Mouse (Mus musculus) adrenal gland, postnatal 14 days (tissue): Measurements from ENCODE around the gene Myrip. TPM values are rescaled to one million over a fixed set of nuclear protein-coding genes. Genes with fewer than 3 reads are reported as not detected.
"Not testable (repeated sequence)": the region's sequence is repeated elsewhere in the genome, so short reads cannot be mapped to it uniquely, and the experiment has no call there.

ENCODE experiments used
- DNase-seq: peaks from one replicate; pipeline ENCODE4 v3.0.0; 2021; ENCODE audit warnings: mixed read lengths
- long read RNA-seq, 2 experiments: library from polyadenylated mRNA; stranded (forward); transcript quantifications; one replicate each; pipeline ENCODE4 v2.0.0; 2021
- total RNA-seq: library from RNA; stranded (reverse); gene quantifications from 2 replicates; pipeline ENCODE4 v1.2.3, GENCODE M21; 2021

Myrip gene
- total RNA-seq: 5.7 and 13.3 TPM in 2 replicates
- long read RNA-seq, experiment 1, partial matches to known transcripts: 0 of 2 reads
- long read RNA-seq, experiment 1, other reads (novel, unspliced or antisense): 2 of 2 reads
- long read RNA-seq, experiment 2, partial matches to known transcripts: 2 of 3 reads
- long read RNA-seq, experiment 2, other reads (novel, unspliced or antisense): 1 of 3 reads

- DNase-seq: not testable (repeated sequence)
Observed at GRCm38 (mm10) chr9:120301213-120301612, at the start of gene Myrip. TSS of gene Myrip (plus strand) at chr9:120301513.

DNA sequence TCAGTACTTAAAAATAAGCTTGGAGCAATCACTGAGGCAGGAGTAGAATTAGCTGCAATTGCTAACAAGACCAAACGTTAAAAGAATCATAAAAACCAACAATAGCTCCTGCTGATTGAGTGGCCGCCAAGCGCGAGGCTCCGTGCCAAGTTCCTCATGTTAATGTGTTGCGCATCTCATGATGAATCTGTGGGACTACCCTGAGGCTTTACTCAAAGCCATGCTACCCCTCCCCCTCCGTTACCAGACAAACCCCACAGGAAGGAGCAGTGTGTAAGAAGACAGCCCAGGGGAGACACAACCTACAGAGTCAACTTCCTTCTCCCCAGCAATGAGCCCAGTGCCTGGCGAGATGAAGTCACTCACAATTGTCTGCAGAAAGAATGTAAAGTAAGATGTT is 41.5 kb upstream of the Myrip start:
- peak; percentile 19 for DNase-seq

- DNase-seq: peak; percentile 15
Observed at GRCm38 (mm10) chr9:120263994-120264393, 37.3 kb upstream of the Myrip start.

- peak; percentile 61 for DNase-seq
Observed at GRCm38 (mm10) chr9:120273083-120273482, 28.2 kb upstream of the Myrip start.

DNA sequence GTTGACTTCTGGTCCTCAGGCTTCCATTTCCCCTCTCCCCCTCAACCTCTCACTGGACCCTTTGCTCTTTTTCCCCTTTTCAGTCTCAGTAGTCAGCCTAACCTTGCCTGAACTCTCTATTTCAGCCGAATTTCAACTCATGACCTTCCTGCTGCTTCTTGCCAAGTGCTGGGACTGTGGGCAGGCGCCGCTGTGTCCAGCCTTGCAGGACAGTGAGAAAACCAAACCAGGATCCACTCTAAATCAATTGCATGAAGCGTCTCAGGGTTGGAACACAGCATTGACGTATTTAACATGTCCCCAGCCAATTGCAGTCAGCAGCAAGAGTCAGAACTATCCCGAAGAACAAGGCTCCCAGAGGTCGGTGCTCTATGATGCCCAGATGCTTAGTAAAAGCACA is 26.1 kb upstream of the Myrip start:
- peak; percentile 65 for DNase-seq

DNA sequence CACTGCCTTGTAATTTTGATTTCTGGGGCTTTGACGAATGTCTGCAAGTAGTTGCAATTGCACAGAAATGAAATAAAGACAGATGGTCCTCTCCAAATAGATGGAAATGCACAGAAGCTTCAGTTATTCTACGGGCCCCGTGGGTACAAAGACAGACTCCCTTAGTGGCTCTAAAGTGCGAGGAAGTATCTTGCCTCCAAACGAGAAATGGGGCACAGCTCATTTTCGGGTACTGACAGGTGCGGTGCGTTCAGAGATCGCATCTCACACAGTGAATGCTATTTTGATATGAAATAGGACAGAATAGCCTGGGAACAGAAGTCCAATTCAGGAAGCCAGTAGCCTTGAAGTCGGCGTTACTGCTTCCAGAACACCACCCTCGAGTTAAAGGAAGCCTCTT is 20.2 kb upstream of the Myrip start:
- no peak for DNase-seq

DNA sequence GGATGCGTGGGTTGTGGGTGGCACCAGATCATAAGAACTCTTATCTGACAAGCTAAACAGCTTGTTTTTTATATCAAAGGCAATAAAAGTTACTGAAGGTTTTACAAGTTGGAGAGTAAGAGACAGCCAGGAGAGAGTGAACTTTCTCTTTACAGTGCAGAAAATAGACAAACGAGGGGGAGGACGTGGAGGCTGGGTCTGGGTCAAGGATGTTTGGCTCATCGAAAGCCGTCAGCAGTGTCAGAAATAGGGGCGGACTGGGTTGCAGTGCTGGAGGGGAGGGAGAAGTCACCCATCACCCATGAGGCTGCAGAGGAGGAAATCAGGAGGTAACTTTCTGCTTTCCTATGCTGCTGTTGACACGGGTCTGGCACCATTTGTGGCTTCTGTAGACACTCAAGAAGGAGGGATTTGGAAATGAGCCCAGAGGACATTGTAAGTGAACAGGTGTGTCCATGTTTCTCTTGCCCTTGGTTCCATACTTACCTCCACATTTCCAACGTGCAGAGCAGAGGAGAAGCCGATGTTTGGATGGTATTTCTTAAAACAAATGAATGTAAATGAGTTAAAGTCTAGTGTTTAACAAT is 18.8 kb upstream of the Myrip start:
- DNase-seq: peak; percentile 70

DNA sequence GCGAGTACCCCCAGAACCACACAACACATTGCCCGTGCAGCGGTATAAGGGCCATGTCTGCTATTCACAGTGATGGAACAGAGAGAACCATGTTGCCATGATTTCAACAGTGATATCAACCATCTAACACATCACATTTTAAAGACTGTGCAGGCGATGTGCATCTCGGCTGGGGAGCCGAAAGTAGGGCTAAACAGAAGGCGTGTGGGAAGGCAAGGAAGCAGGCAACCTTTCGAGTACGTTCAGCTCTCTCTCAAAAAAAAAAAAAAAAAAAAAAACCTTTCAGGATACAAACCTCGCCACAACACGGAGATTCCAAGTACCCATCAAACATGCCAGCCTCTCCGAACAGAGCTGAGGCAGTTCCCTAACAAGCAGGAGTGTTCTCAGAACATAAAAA is 17.8 kb upstream of the Myrip start:
- DNase-seq: no peak

- DNase-seq: no peak
Observed at GRCm38 (mm10) chr9:120288011-120288410, 13.3 kb upstream of the Myrip start.

DNA sequence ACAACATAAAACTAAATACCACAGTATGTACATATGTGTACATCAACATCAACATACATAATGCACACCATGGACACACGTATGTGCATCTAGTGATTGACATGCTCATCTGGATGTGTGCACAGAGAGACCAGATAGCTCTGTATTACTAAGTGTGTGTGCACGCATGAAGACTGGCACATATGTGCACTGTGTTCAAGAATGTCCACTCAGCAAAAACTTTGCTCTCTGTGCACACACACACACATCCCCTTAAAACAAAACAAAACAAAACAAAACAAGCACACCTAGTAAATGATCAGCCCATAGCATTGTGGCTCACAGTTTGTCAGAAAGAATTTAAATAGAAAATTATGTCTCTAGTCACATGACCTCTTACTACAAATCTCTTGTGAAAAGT is 10.9 kb upstream of the Myrip start:
- no peak for DNase-seq

- no peak for DNase-seq
Observed at GRCm38 (mm10) chr9:120292488-120292887, 8.8 kb upstream of the Myrip start.

- DNase-seq: peak; percentile 12
Observed at GRCm38 (mm10) chr9:120295527-120295926, 5.8 kb upstream of the Myrip start.

DNA sequence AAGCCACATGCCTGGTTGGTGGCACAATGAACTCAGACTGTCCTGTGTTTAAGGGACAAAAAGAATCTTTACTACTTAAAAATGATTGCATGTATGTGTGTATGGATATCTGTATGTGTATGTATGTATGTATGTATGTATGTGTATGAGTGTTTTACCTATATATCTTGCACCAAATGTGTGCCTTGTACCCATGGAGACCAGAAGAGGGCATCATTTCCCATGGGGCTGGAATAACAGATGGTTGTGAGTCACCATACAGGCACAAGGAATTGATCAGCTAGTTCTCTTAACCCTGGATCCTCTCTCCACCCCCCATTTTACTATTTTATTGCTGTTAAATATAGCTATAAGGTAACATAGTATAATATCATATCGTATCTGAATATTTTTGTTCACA is 4.4 kb upstream of the Myrip start:
- no peak for DNase-seq

DNA sequence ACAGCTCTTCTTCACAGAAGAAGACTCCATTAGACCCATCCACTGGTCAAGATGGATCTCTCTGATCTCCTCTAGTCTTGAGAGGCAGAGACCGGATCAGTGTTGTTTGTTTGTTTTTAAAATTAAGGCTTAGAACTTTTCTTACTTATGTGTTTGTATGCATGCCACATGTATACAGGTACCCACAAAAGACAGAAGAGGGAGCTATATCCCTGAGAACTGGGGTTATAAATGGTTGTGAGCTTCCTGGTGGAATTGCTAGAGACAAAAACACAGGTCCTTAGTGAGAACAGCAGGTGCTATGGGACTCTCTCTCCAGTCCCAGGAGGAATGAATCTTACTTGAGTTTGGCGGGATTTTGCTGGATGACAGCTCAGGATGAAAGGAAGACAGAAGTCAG is 1.9 kb upstream of the Myrip start:
- no peak for DNase-seq

GRCm38 (mm10) chr9:120302980-120303452 is 1.7 kb downstream of the Myrip start:
- no peak for DNase-seq

- DNase-seq: peak; percentile 68
Observed at GRCm38 (mm10) chr9:120303453-120304299, 2.4 kb downstream of the Myrip start.

- DNase-seq: peak; percentile 16
Observed at GRCm38 (mm10) chr9:120304300-120305137, 3.2 kb downstream of the Myrip start.

DNA sequence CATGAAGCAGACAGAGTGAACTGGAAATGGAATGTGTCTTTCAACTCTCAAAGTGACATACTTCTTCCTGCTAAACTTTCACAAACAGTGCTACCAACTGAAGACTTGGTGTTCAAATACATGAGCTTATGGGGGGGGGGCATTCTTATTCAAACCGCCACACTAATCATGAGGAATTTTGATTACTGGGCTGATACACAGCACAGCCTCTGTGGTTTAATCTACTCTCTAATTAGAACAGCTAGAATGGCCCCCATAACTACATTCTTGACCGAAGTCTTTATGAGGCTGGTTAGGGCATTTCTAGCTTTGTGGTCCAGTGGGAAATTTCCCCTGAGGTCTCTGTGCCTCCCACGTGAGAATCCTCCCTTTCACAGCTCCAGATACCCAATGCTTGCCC is 13.9 kb downstream of the Myrip start:
- DNase-seq: no peak

DNA sequence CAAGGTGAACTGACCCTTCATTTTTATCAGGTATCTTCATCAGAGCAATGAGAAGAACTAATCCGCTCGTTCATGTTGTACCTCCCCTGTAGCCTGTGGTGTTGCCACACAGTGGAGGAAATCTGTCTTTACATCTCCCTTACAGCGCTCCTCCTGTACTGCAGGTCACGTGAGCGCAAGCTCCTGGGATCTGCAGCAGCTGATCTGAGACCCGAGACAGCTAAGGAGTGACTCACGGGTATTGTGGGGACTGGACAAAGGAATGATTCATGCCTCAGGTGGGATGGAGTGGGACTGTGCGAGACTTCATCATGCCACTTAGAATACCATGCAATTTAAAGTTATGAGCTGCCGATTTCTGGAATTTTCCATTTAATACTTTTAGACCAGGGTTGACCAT is 17.8 kb downstream of the Myrip start:
- no peak for DNase-seq

DNA sequence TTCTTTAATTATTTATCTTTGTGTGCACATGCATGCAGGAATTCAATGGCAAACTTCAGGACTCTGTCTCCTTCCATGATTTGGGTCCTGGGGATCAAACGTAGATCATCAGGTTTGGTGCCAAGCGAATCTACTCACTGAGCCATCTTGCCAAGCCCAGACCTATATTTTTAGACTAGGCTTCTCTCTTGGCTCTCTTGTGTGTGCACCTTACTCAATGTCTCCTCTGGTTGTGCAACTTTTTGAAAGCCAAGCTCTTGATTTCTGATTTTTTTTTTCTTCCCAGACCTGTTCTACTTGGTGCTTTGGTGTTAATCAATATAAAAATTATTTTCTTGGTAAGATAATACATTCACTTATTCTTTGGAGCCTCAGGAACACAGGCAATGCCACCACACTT is 19.3 kb downstream of the Myrip start:
- DNase-seq: no peak

GRCm38 (mm10) chr9:120322702-120323426 is 21.6 kb downstream of the Myrip start:
- DNase-seq: no peak

- DNase-seq: not testable (repeated sequence)
Observed at GRCm38 (mm10) chr9:120331048-120331447, 29.7 kb downstream of the Myrip start.
